Mouse (Mus musculus): Measurements from ENCODE around the gene C530008M17Rik.

GRCm38 (mm10) chr5:76707072-76707471 lies 50.8 kb downstream of the C530008M17Rik start:
- TF ChIP-seq TAL1 (IDR thresholded peaks at IDR 0.05; ENCODE audit: low read length) (no peak), GATA1 (IDR thresholded peaks at IDR 0.05; ENCODE audit: low read length) (no peak)
